Mouse (Mus musculus): ENCODE data around the gene Xkr7.

Xkr7 gene

DNA sequence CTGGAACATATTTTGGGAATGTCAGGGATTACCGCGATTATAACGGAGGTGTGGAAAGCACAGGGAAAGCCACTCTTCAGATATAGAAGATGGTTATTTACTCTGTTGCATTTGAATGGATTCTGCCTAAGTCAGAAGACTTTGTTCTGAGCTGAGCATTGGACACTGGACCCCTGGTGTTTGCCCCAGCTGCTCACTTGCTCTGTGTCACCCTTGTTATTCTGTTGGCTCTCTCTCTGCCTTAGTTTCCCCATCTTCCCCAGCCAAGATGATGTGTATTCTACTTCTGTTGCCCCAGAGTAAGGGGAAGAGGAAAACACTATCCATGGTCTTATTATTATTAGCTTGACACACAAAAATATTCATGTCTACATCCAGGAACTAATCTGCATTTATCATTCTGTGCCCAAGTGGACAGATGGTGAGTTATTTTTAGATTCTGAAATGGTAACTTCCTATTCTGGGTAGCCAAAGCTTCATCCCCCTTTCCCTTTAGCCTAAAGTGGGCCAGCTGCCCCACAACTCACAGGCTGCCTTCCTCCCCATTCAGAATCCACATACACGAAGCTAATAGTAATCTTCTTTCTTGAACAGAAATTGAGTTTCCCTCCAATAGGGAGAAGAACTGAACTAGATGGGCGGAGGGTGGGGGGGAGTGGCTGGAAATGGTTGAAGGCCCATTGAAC lies 2.0 kb downstream of the Xkr7 start:
- DNase-seq, result no peak

DNA sequence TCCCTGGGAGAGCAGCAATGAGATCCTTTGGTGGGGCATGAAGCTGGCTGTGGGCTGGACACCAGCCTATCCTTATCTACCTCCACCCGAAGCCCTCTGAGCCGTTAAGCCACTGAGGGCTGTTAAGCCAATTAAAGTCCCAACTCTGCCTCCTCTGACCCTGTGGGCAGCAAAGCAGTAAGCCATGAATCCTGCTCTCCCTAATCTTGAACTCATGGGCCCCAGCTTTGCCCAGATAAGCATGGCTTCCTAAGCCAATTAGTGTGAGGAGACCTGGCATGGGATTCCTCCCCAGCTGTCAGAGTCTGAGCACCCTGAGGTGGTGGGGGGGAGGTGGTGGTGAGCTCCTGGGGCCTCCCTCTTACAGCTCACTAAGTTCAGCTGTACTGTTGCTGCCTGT lies 5.0 kb downstream of the Xkr7 start:
- DNase-seq, result no peak

DNA sequence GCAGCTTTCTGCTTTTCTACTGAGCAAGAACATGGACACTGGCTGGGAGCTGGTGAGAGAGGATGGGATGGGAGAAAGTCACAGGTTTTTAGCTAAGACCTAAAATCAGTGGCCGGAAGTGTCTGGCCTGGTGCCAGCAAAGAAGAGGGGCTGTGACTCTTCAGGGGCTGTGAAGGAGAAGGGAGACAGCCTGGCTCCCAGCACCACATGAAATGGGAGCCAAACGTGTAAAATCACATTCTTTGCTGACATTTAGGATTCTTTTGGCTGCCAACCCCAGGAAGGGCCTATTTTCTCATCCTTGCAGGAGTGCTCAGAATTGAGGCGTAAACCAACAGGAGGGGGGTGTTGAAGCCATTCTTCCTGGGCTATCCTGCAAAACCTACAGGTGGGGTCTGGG lies 12.2 kb downstream of the Xkr7 start:
- peak; percentile 31 for DNase-seq

DNA sequence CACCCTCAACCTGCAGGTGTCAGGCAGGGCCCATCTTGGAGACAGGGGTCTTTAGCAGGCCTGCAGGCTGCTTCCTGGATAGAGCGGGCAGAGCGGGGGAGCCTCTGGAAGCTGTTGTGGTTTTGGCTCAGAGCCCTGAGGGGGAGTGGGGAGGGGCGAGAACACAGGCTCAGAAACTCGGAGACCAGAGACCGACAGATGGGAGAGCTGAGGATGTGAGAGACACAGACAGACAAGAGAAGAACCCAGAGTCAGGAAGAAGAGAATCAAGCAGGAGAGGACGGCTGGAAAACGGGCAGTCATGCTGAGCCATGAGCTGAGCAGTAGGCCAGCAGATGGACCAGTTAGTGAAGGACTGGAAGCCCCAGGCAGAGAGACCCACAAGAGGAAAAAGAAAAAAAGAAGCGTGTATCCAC lies 14.2 kb downstream of the Xkr7 start:
- peak; percentile 51 for DNase-seq

DNA sequence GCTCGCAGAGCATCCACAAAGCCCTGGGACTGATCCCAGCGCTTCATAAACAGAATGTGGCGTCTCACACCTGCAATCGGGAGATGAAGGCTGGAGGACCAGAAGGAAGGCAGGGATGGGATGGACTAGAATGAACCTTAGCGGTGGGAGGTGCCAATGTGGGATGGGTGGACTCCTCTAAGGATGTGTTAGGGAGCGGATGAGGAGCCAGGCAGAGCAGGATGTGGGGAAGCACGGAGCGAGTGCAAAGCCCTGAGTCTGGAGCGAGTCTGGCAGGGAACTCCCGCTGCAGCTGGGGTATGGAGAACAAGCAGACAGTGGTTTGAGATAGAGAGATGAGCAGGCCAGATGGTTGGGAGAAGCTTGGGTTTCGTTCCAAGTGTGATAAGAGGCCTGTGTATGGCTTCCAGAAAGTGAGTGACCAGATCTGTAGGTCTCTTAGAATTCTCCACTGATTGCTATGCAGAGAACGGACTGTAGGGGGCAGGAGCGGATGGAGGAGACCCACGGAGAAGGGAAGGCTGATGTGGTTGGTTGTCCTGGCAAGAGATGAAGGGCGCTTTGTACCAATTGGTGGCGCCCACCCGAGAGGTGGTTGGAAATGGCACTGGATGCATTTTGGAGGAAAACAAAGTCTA lies 16.3 kb downstream of the Xkr7 start:
- DNase-seq, result peak; percentile 64

DNA sequence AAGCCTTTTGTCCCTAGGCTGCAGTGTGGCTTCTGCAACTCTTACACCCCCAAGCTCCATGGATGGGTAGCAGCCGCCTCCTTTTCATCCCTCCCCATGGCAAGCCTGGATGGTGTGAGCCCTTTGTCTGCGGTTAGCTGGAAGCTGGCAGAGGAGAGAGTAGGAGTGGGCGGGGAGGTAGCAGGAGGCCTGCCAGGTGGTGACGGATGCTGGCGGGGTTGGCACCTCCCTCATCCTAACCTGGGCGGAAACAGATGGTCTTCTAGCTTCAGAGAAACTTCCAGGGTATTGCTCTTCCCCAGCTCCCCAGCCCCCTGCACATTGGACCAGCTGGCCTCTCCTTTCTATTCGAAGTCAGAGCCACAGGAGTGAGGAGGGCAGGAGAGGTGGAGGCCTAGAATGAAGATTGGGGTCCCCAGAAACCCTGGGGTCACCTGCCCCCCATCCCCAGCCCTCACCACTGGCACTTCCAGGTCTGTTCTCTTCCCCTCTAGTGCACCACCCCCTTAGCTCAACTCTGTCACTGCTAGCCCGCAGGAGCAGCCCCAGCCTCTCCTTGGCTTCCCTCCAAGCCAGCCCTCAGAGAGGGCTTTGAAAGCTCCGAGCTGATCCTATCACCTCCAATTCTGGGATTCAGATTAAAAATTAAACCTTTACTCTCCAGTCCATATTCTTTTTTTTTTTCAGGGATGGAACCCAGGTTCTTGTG lies 17.8 kb downstream of the Xkr7 start:
- no peak for DNase-seq

DNA sequence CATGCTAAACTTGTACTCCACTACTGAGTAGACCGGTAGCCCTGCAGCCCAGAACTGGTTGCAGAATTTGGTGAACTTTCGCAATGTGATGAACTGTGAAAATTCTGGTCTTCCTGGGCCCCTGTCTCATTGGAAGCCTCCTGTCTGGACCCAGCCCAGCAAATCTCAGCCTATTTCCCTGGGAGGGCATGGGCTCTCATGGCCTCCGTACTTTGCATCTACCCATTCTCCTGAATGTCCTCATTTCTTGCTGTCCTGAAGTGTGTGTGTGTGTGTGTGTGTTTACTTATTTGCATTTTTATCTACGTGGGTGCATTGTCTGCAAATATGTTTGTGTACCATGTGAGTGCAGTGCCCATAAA lies 18.3 kb downstream of the Xkr7 start:
- no peak for DNase-seq

GRCm38 (mm10) chr2:153051095-153051494 lies 19.4 kb downstream of the Xkr7 start:
- DNase-seq, result no peak

- no peak for DNase-seq
Observed at GRCm38 (mm10) chr2:153051537-153051936, 19.9 kb downstream of the Xkr7 start.

- peak; percentile 37 for DNase-seq
Observed at GRCm38 (mm10) chr2:153052700-153053351, 21.2 kb downstream of the Xkr7 start.

GRCm38 (mm10) chr2:153053896-153054295 lies 22.2 kb downstream of the Xkr7 start:
- DNase-seq, result no peak

GRCm38 (mm10) chr2:153055270-153055920 lies 23.7 kb downstream of the Xkr7 start:
- no peak for DNase-seq

DNA sequence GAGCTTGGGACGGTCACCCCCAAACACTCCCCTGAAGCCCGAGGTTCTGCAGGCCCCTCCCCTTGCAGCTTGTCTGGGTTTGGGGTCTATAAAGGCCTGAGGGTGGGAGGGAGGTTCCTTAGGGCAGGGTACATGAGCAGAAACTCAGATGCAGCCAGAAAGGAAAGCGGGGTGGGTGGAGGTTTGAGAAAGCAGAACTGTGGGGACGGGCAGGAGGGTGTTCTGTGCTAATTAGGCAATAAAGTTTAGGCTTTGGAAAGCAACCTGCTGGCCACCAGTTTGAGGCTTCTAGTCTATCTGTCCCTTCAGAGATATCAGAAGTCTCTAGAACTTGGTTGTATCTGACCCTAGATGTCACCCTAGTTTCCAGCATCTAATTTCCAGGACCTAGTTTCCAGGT lies 26.7 kb downstream of the Xkr7 start:
- no peak for DNase-seq

- DNase-seq, result no peak
Observed at GRCm38 (mm10) chr2:153060216-153060615, 28.6 kb downstream of the Xkr7 start.

DNA sequence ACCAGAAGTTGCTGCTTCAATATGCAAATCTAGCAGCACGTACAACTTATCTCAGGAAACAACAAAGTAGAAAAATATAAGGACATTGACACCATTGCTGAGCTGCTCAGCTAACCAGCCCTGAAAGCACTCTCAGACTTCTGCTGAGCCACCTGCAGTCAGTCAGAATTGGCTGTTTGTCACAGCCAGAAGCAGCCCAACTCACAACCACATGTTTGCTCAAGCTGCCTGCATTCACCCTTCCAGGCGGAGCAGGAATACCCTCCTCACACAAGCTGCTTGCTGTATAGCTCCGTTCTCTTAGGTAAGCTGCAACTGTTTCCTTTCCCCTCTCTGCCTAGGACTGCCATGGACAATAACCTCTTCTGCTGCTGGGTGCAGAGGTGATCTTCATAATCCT lies 31.7 kb downstream of the Xkr7 start:
- DNase-seq, result no peak

- no peak for DNase-seq
Observed at GRCm38 (mm10) chr2:153064190-153064970, 32.7 kb downstream of the Xkr7 start.

DNA sequence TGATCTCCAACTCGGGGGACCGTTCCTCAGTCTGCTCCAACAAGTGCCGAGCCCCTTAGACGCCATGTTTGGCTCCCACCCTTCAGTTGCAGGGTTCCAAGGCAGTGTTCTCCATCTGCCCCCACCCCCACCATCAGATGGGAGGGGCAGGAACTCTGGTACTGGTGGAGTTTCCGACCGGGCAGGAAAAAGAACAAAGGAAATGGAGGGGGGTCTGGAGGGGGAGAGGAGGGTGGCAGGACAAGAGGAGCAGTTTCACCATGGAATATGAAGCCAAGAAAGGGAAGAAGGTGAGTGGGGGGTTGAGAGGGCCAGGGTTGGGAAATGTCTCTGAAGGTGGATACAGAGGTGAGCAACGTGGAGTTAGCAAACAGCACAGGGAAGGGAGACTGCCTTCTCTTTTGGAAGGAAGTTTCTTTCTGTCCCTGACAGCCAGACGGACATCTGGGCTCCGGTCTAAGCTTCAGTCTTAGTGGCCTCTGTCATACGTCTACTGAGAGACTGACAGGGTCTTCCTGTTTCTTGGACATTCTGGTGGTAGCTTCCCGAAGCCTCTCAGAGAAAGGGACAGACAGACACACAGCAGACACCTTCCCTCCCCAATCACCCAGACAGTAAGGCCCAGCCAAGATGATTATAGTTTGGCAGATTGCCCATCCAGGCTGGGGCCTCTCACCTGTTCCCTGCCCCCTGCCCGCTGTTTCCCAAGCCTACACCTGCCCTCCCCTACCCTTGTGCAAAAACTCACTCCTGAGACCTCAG lies 34.3 kb downstream of the Xkr7 start, which contains the start of gene Ccm2l:
Ccm2l (plus strand) TSS at position 209 of the 762 bp plus-strand sequence.
- no peak for DNase-seq

- no peak for DNase-seq
Observed at GRCm38 (mm10) chr2:153066991-153067390, 35.3 kb downstream of the Xkr7 start.

DNA sequence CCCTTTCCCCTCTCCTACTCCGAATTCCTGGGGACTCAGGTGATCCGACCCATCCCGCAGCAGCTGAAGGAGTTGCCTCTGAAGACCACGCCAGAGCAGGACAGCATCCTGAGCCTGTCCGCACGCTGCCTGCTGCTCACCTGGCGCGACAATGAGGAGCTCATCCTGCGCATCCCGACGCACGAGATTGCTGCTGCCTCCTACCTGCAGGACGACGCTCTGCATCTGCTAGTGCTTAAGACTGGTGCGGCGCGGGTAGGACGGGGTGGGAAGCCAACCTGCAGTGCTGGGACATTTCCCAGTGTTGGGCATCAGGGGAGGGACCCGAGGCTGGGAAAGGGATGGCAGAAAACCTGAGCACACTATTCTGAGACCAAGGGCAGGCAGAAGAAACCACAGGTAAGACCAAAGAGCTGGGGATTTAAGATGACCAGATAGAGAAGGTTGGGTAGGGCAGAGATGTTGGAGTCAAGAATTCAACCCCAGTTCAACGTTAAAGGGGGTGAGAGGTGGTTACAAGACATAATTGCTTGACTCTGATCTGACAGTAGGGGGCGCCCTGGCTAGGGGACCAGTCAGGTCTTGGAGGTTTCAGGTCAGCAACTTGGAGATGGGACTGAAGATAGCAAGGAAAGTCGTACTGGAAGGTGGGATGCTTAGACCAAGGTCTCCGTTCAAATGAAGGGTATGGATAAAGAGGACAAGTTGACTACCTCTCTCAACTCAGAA lies 39.3 kb downstream of the Xkr7 start:
- peak; percentile 34 for DNase-seq

DNA sequence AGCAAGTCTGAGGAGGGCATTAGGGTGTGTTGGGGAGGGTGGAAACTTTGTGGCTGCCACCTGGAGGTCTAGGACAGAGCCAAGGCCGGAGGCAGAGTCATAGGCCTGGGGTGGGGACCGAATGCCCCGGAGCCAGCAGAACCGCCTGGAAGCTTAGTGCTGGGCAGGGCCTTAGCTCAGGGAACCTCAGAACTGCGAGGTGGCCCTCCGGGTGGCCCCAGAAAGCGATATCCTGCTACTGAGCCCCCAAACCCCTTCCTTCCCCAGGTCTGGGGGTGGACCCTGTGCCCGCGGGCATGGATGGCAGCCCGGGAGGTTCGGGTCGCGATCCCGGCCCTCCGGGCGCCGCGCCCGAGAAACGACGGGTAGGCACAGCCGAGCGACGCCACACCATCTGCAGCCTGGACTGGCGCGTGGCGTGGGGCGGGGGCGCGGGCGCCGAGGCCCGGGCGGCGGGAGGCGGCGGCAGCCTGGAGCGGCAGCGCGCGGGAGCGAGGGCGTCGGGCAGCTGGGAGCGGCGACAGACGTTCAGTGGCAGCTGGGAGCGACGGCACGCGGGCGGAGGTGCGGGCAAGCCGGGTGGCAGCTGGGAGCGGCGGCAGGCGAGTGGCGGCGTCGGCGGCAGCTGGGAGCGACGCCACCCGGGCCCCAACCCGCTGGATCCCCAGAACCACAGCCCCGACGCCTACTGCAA lies 40.0 kb downstream of the Xkr7 start:
- peak; percentile 53 for DNase-seq
